Mouse (Mus musculus) right cerebral cortex, postnatal 14 days (tissue): Measurements from ENCODE around the gene Adam12.

Source experiments
- DNase-seq: peaks from one replicate; pipeline ENCODE4 v3.0.0; 2022

Adam12 gene

GRCm38 (mm10) chr7:134231378-134232346 is at the start of gene Adam12:
Adam12 (minus strand) TSS chr7:134232146.
- no peak for DNase-seq

GRCm38 (mm10) chr7:134272956-134273355 is 41.0 kb upstream of the Adam12 start:
- DNase-seq, result no peak

- DNase-seq, result no peak
Observed at GRCm38 (mm10) chr7:134272421-134272820, 40.5 kb upstream of the Adam12 start.

- no peak for DNase-seq
Observed at GRCm38 (mm10) chr7:134265783-134266182, 33.8 kb upstream of the Adam12 start.

- DNase-seq, result peak; percentile 71
Observed at GRCm38 (mm10) chr7:134263146-134263906, 31.4 kb upstream of the Adam12 start.

- no peak for DNase-seq
Observed at GRCm38 (mm10) chr7:134261003-134261701, 29.2 kb upstream of the Adam12 start.

GRCm38 (mm10) chr7:134250273-134250870 is 18.4 kb upstream of the Adam12 start:
- no peak for DNase-seq

- no peak for DNase-seq
Observed at GRCm38 (mm10) chr7:134248041-134248440, 16.1 kb upstream of the Adam12 start.

GRCm38 (mm10) chr7:134246624-134247023 is 14.7 kb upstream of the Adam12 start:
- DNase-seq, result no peak

GRCm38 (mm10) chr7:134242773-134243172 is 10.8 kb upstream of the Adam12 start:
- no peak for DNase-seq

- DNase-seq, result no peak
Observed at GRCm38 (mm10) chr7:134241212-134241611, 9.3 kb upstream of the Adam12 start.

GRCm38 (mm10) chr7:134240579-134240978 is 8.6 kb upstream of the Adam12 start:
- no peak for DNase-seq

- no peak for DNase-seq
Observed at GRCm38 (mm10) chr7:134238863-134239262, 6.9 kb upstream of the Adam12 start.

- no peak for DNase-seq
Observed at GRCm38 (mm10) chr7:134237356-134237755, 5.4 kb upstream of the Adam12 start.

- no peak for DNase-seq
Observed at GRCm38 (mm10) chr7:134236727-134237126, 4.8 kb upstream of the Adam12 start.

GRCm38 (mm10) chr7:134235552-134235951 is 3.6 kb upstream of the Adam12 start:
- no peak for DNase-seq

- no peak for DNase-seq
Observed at GRCm38 (mm10) chr7:134230708-134231107, 1.2 kb downstream of the Adam12 start.

- no peak for DNase-seq
Observed at GRCm38 (mm10) chr7:134229899-134230298, 2.0 kb downstream of the Adam12 start.

GRCm38 (mm10) chr7:134227773-134228455 is 4.0 kb downstream of the Adam12 start:
- no peak for DNase-seq

GRCm38 (mm10) chr7:134227101-134227500 is 4.8 kb downstream of the Adam12 start:
- DNase-seq, result no peak

- DNase-seq, result no peak
Observed at GRCm38 (mm10) chr7:134226231-134226630, 5.7 kb downstream of the Adam12 start.
